Mouse (Mus musculus) v-Abl transformed pro-B cells (cell line): ENCODE measurements around the gene Hsph1.

Experiments used
- in situ Hi-C, 2 experiments: fragments of 400-800 bp; cut with MboI; formaldehyde crosslinking; loops; one replicate each; pipeline ENCODE4 v1.15.1; 2025; ENCODE audit not compliant: unreplicated experiment in 2 of 2

The Hsph1 gene

DNA sequence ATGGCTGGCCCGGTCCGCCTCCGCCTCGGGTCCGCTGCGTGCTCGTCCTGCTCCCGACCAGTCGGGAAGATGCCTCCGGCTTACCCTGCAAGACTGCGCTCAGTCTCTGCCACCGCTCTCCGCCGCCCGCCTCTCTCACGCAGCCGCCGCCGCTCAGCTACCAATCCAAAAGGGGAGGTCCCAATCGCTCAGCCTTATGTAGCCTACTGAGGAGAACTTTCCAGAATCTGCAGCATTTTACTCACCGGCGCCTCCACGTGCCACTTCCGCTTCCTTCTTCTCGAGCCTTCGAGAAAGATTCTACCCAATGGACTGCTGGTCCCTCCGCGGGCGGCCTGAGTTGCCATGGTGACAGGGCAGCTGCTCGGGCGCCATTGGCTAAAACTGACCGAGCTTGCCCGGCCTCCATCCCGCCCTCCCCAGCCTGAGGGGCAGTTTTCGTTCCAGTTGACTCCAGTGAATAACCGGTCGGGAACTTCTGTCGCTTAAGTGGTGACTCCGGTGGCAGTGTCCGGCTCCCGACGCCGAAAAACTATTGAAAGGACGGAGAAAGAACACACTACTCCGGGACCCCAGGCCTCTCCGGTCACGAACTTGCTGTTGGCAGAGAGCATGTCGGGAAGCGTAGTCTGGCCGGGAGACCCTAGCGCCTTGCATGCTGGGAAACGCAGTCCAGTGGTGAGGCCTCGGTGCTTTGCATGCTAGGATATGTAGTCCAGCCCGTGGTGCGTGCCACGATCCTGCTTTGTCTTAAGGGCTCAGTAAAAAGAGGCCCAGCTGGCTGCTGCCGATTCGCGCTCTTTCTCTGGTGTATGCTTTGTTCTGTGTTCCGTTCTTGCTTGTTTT is at the start of gene Hsph1:
Hsph1 (minus strand) TSS at position 302 of the 846 bp plus-strand sequence.
- in situ Hi-C loops: loop anchor here (10.0 to 25.0 kb wide), 3 partner anchors 849 to 1774 kb away; partner anchors contain the start of genes Pomp (in 1 of the 2) and Slc46a3 (in 1 of the 2)

DNA sequence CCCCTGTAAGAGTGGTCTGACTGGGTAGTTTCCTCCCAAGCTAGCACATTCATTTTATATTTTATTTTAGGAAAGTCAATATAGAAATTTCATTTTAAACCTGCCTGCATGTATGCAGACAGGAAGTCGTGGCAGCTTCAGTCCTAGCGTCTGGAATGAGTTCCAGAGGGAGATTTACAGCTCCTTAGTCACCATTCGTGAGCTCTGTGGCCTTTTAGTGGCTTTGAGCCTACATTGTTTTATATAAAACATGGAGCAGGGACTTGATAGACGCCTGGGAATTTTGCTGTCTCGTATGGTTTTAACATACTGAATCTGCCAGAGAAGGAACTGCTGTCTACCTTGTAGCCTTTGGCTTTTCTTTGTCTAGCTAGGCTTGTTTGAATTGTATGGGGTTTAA is 44.8 kb upstream of the Hsph1 start:
- in situ Hi-C loops: loop anchor here in 1 of 2 experiments (25.0 kb wide), 1 partner anchor 481 kb away; no protein-coding TSS in a partner anchor

DNA sequence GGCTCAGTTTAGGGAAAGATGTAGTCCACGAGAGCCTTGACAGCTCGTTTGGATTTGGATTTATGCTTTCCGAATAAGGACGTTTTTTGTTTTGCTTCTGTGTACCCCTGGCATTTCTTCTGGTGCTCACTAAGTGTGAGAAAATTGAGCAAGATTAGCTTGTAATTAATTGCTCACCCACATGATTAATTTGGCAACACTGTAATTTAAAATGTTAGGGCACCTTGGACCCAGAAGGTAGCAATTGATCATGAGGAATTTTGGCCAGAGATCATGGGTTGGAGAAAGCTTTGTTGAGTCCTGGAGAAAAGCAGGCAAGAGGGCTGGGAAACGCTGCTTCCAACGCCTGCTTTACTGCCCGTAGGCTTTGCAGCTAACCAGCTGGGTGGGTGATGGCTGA is 43.7 kb upstream of the Hsph1 start:
- in situ Hi-C loops: loop anchor here in 1 of 2 experiments (10.0 to 25.0 kb wide), 2 partner anchors 175 to 482 kb away; no protein-coding TSS in a partner anchor

DNA sequence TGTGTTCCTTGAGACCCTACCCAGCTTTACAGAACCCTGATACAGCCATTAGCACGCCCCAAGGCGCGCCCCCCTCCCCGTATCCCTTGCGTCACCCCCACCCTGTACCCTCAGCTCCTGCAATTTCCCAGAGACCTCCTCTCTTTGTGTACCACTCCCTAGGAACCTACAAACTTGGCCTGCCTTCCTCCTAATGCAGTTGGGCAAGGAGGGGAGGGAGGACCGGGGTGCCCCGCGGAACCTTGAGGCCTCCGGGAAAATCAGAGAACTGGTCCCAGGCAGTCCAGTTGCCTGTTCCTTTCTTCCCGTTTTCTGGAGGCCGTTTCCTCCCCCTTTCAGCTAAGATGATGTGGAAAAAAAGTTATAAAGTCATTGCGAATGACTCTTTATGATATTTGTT is 43.2 kb upstream of the Hsph1 start:
- in situ Hi-C loops: loop anchor here in 1 of 2 experiments (10.0 to 25.0 kb wide), 2 partner anchors 175 to 483 kb away; no protein-coding TSS in a partner anchor

DNA sequence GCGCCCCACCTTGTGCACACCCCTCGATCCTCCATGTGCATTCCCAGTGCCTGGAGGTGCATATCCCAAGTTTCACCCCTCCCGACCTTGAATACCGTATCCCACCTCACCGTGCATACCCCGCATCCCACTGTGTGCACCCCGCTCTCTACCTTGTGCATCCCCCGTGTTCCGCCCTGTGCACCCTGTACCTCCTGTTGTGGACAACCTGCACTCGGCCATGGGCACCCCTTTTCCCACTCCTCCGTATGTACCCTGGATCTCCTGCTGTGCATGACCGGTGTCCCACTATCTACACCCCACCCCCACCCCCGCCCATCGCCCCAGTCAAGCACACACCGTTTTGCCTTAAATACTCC is 42.8 kb upstream of the Hsph1 start:
- in situ Hi-C loops: loop anchor here in 1 of 2 experiments (10.0 to 25.0 kb wide), 2 partner anchors 176 to 483 kb away; no protein-coding TSS in a partner anchor

DNA sequence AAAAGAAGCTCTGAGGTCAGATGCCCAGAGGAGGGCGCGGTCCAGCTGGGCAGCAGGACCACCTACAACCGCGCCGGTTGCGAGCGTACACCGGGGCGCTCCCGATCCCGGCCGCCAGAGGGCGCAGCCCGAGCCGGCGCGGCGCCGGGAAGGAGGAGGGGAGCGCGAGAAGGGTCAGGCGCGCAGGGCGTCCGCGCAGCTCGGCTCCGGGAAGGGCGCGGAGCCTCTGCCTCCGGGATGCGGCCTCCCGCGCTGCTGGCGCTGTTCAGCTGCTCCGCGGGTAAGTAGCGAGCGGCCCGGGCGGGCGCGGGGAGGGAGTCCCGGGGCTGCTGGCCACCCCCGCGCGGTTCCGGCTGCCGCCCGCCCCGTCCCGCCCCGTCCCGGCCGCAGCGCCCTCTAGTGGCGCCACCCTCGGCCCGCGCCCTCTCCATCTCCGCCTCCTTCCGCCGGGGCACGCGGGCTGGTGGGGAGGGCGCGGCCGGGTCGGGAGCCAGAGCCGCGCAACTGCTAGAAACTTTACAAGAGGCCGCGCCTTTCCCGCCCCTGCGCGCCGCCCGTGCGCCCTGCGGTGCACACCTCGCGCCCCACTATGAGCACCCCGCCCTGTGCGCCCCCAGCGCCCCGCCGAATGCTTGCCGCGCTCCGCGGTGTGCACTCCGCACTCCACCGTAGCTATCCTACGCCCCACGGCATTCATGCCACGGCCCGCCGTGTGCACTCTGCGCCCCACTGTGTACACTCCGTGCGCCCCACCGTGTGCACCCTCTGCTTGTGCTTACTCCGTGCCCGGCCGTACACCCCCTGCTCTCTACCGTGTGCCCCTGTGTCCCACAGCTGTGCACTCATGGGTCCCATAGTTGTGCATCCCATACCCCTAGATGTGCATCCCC is 42.2 kb upstream of the Hsph1 start, which contains the start of gene B3glct:
B3glct (plus strand) TSS at position 131 of the 890 bp plus-strand sequence.
- in situ Hi-C loops: loop anchor here in 1 of 2 experiments (10.0 to 25.0 kb wide), 2 partner anchors 176 to 484 kb away; no protein-coding TSS in a partner anchor

DNA sequence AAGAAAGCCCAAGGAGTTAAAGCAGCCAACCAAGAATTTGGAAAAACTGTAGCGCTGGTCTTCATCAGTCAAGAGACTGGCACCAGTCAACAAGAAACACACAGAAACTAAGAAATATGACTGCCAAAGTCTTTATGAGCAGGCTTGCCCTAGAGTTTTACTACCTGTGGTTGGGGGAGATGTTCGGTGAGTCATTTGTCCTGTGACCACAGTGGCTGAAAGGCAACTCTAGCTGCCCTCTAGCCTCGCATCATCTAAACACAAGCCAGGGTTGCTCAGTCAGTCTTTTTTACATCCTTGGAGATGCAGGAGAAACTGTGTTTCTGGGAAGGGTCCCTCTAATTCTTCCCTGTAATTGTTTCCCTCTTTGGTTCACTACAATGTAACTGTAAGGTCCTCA is 41.0 kb upstream of the Hsph1 start:
- in situ Hi-C loops: loop anchor here in 1 of 2 experiments (10.0 to 25.0 kb wide), 2 partner anchors 178 to 485 kb away; no protein-coding TSS in a partner anchor

DNA sequence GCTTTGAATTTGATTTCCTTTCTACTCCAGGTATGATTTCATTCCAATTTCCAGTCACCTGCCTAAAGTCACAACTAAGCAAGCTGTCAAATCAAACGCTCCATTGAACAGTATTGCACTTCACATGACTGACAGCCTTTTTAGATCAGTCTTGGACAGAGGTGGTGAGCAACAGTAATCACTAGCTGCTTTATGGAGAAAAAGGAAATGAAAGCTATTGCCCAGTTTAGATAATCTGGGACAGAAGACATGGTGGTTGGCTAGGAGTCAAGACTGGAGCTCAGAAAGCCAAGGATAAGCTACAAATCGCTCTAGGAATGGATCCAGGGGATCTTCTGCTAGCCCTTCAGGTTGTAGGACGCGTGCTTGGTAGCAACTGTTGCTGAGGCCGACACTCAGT is 27.2 kb upstream of the Hsph1 start:
- in situ Hi-C loops: no loop called here

DNA sequence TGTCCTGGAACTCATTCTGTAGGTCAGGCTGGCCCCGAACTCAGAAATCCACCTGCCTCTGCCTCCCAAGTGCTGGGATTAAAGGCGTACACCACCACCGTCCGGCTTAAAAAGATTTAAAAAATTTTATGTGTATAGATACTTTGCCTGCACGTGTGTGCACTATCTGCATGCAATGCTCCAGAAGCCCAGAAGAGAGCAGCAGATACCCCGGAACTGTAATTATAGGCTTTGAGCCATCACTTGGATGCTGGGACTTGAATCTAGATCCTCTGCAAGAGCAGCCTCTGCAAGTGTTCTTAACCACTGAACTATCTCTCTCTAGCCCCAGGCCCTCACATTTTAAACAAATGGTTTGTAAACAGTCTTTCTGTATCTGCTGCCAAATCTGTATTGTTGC is 26.8 kb upstream of the Hsph1 start:
- in situ Hi-C loops: no loop called here

DNA sequence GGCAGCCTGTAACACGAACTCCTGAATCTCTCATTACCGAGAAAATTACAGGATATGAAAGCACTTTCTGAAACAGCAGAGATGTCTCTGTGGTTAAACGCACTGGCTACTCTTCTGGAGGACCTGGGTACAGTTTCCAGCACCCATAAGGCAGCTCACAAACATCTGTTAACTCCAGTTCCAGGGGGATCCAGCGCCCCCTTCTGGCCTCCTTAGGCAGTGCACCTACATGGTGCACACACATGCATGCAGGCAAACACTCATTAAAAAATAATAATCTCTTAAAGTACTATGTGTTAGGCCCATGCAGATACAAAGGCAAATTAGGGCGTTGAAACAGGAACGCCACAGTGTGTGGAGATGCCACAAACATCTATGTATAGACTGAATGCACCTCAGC is 25.3 kb upstream of the Hsph1 start:
- in situ Hi-C loops: no loop called here

DNA sequence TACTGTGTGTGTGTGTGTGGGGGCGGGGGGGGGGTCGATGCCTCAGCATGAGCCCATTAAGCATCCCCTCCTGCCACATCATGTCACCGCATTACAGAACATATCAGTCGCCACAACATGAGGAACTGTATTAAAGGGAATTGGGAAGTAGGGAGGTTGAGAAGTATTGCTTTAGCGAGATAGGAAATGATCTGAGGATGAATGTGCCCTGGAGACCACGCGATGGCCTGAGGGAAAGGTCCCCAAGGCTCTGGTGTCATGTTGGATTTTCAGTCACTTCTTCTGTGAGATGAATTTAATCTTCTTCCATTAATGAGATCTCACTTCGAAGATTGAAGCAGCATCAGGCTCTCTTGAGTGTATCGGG is 23.2 kb upstream of the Hsph1 start:
- in situ Hi-C loops: no loop called here

DNA sequence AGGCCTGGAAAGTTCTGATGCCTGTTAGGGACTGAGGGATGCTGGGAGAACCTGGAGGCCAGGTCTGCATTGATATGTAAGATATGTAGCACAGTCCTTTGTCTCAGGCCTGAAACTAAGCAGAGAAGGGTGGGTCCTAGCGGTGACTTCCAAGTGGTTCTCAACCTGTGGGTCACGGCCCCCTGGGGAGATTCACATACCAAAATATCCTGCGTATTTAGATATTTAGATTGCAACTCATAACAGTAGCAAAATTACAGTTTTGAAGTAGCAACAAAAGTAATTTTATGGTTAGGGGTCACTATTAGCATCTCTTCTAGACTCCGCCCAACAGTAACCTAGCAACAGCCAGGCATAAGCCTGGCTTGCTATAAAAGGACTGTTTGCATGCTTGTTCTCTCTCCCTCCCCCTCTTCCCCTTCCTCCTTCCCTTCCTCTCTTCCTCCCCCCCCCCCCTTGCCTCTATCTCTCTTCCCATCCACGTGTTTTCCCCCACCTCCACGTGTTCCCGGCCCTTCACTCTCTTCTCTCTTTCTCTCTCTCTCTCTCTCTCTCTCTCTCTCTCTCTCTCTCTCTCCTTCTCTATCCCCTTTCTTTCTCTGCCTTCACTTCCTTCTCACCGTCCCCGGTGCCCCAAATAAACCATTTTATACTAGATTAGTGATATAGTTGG is 22.7 kb upstream of the Hsph1 start:
- in situ Hi-C loops: no loop called here

DNA sequence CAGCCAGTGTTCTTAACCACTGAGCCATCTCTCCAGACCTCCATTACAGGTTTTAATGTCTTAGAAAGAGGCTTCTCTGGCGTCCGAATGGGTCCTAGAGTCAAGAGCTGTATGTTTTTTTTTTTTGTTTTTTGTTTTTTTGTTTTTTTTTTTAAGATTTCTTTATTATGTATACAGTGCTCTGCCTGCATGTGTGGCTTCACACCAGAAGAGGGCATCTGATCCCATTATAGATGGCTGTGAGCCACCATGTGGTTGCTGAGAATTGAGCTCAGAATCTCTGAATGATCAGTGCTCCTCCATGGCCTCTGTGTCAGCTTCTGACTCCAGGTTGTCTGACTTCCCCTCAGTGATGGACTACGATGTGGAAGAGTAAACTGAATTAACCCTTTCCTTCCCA is 21.8 kb upstream of the Hsph1 start:
- in situ Hi-C loops: no loop called here

DNA sequence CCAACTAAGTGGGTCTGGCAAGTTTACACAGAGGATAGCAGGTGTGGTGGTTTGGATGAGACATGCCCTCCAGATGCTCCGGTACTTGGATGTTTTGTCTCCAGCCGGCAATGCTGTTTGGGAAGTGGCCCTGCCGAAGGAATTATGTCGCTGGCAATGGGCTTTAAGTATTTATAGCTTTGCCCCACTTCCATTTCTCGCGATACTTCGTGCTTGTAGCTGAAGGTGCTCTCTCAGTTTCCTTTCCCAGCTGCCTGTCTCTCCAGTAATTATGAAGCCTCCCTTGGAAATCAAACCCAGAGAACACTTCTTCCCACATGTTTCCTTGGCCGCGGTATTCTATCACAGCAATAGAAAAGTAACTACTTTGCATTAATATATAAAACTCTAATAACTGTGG is 19.5 kb upstream of the Hsph1 start:
- in situ Hi-C loops: no loop called here

DNA sequence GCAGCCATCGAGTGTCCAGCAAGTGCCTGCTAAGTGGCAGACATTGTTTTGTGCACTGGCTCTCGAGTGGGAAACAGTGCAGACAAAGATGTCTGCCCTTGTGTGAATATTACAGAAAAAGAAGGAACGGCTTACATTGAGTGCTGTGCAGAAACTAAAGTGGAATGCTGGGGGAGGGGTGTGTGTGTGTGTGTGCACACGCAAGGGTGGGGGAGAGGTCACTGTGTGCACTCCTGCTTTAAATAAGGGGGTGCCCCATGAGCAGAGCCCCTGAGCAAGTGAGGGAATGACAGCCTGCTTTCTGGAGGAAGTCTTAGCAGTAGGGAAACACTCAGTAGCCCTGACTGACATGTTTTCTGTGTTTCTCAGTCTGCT is 14.0 kb upstream of the Hsph1 start:
- in situ Hi-C loops: no loop called here

DNA sequence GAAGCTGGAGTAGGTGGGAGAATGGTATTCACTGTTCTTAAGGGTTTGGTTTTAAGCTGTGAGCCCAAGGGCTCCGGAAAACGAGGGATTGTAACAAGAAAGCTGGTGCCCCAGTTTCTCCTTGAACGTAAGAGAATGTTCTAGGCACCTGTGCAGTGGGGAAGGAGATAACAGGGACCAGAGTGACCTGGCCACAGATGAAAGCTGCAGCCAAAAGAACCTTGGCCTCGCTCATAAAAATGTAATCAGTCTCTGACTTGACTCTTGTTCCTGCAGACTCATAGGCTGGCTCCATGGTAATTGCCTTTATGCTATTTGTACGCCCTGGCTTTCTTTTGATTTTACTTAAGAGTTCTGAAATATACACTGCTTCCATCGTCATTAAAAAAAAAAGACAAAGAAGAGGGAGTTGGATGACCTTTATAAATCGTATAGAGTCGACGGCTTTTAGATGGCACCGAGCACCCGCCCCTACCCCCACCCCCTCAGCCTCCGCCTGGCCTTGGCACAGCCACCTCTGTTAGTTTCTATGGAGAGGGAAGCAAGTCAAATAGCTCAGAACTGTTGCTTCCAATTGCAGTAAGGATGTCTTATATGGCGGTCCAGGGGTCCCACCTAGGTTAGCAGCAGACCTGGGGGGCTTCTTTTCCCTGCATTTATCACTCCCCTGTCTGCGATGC is 13.5 kb upstream of the Hsph1 start:
- in situ Hi-C loops: loop anchor here (25.0 kb wide), 2 partner anchors 862 to 1787 kb away; partner anchors contain the start of gene Pomp (in 1 of the 2)

DNA sequence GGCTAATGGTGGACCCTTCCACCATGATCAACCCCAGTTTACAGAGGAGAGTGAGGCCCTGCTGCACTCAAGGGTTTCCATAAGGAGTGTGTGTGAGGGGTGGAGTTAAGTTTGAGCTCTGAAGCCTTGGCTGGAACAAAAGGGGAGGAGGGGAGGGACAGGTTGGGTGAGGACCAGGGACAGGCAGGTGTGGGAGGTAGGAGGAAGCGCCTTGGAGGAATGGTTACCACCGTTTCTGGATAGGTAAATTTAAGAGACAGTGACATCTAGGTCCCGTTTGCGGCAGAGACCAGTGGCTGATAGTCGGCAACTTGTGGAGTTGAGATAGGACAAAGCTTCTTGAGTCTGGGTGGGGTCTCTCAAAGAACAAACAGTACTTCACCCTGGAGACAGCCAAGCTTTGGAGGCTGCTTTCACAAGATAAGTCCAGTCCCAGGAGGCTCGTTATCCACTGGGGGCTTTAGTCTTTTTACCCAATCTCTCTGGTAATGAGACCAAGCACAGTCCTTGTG is 12.8 kb upstream of the Hsph1 start:
- in situ Hi-C loops: loop anchor here (25.0 kb wide), 2 partner anchors 862 to 1787 kb away; partner anchors contain the start of gene Pomp (in 1 of the 2)

DNA sequence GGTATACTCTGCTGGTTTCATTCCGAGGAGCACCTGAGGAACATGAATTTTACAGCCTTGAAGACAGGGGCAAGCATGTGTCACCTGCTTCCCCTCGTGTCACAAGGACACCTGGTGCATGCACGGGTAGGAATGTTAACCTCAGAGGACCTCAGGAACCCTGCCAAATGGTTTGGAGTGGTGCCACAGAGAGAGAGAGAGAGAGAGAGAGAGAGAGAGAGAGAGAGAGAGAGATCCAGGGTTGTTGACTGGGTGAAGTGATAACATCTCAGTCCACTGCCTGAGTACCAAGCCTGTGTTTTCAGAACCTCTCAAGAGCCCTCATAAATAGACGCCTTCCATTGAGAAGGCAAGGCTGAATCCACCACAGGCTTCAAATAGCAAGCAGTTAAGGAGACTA is 12.0 kb upstream of the Hsph1 start:
- in situ Hi-C loops: loop anchor here (25.0 kb wide), 2 partner anchors 861 to 1786 kb away; partner anchors contain the start of gene Pomp (in 1 of the 2)
